Mouse (Mus musculus) stomach, postnatal 0 days (tissue): ENCODE data around the gene Ikbke.

ENCODE experiments used
- CTCF ChIP-seq: IDR thresholded peaks from 2 replicates; pipeline ENCODE4 v1.5.1; 2016; ENCODE audit warnings: antibody characterized with exemption, low read depth, mild to moderate bottlenecking, moderate library complexity
- EP300 ChIP-seq: optimal IDR thresholded peaks from 2 replicates; pipeline ENCODE3; 2016; ENCODE audit warnings: antibody characterized with exemption

- TF ChIP-seq CTCF: peak; percentile 71
- no peak for TF ChIP-seq EP300
Observed at GRCm38 (mm10) chr1:131228225-131228624, 51.2 kb downstream of the Ikbke start.
